Mouse (Mus musculus) G1E (cell line): ENCODE data around the gene 1810043G02Rik.
"Not testable (repeated sequence)": the region's sequence is repeated elsewhere in the genome, so short reads cannot be mapped to it uniquely, and the experiment has no call there.

ENCODE experiments used
- CTCF ChIP-seq: IDR thresholded peaks from 2 replicates; pipeline ENCODE4 v1.5.1; 2012; ENCODE audit warnings: low read depth, low read length, inconsistent platforms, mixed read lengths
- GATA1 ChIP-seq: IDR thresholded peaks from 2 replicates; pipeline ENCODE4 v1.6.1; 2012; ENCODE audit warnings: borderline replicate concordance, low read length, inconsistent platforms, mixed read lengths
- GATA2 ChIP-seq: IDR thresholded peaks from 2 replicates; pipeline ENCODE4 v1.6.1; 2012; ENCODE audit warnings: low read depth, low read length, inconsistent platforms, borderline replicate concordance
- POLR2AphosphoS5 ChIP-seq: IDR thresholded peaks from 2 replicates; pipeline ENCODE4 v1.6.1; 2012; ENCODE audit warnings: low read depth, low read length, inconsistent platforms; ENCODE audit not compliant: insufficient replicate concordance
- TAL1 ChIP-seq: conservative IDR thresholded peaks from 2 replicates; pipeline ENCODE4 v1.6.1; 2012; ENCODE audit warnings: low read depth, low read length, inconsistent platforms, mixed read lengths

- TF ChIP-seq GATA1, CTCF, TAL1, GATA2, POLR2AphosphoS5: not testable (repeated sequence)
Measured at GRCm38 (mm10) chr10:78011116-78011515, 32.8 kb downstream of the 1810043G02Rik start.
